Mouse (Mus musculus): ENCODE data around the gene Vav3. TPM values are rescaled to one million over a fixed set of nuclear protein-coding genes. Genes with fewer than 3 reads are reported as not detected.
"Not testable (repeated sequence)": the region's sequence is repeated elsewhere in the genome, so short reads cannot be mapped to it uniquely, and the experiment has no call there.

Vav3 gene
- polyA plus RNA-seq, 1 experiment from 2014 or later, result 8.7 TPM

DNA sequence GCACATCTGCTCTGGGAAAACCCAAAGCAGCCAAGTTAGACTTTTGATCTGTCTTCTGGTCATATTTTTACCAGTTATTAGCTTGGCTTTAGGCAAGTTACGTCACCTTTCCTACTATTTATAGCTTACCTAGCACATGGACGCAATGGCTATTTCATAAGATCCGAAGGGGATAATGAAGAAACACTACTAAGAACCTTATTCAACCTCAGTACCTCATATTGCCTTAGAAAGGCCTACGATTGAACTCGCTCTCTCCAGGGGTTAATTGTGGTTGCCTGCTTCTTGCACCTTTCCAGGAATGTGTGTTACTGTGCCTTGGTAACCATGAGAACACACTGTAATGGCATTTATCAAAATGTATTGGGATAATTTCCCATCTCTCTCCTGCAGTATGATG, 61.1 kb downstream of the Vav3 start:
- Histone ChIP-seq H3K4me2 (replicated peaks) (no peak overlapping the region), H3K4me1 (no peaks in the 10 kb centered on the region), H3K4me3 (no peak overlapping the region), H3K27me3 (no peaks in the 10 kb centered on the region), H3K9me3 (no peaks in the 10 kb centered on the region), H3K36me3 (no peaks in the 10 kb centered on the region), H3K27ac (no peak overlapping the region), H3K9ac (no peak overlapping the region)
- ATAC-seq (ENCODE audit: insufficient number of reproducible peaks, insufficient read depth, low FRiP score, low TSS enrichment), result no peak
- WGBS, result 76% methylated on average over 5 of the region's 5 CpGs

DNA sequence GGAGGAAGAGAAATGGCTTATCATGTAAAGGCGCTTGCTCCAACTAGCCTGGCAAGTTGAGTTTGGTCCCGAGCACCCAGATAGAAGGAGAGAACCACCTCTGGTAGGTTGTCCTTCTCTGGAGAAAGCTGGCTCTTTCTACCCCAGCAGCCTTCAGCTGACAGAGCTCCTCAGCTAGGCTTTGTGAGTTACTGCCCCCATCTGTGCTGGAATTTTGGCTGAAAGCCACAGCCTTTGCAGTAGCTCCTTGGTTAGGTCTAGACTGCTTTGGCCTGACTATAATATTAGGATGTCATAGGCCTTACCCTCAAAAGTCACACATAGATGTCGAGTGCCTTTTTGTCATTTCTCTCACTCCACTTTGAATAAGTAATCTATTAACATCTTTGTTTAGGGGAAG, 70.8 kb downstream of the Vav3 start:
- 83% methylated on average over 3 of the region's 3 CpGs for WGBS
- Histone ChIP-seq H3K4me3 (no peak overlapping the region), H3K27ac (no peak overlapping the region), H3K36me3 (no peaks in the 10 kb centered on the region), H3K27me3 (no peaks in the 10 kb centered on the region), H3K4me1 (no peaks in the 10 kb centered on the region), H3K4me2 (replicated peaks) (no peak overlapping the region), H3K9me3 (no peaks in the 10 kb centered on the region), H3K9ac (no peak overlapping the region)
- ATAC-seq (ENCODE audit: insufficient number of reproducible peaks, insufficient read depth, low FRiP score, low TSS enrichment), result no peak

DNA sequence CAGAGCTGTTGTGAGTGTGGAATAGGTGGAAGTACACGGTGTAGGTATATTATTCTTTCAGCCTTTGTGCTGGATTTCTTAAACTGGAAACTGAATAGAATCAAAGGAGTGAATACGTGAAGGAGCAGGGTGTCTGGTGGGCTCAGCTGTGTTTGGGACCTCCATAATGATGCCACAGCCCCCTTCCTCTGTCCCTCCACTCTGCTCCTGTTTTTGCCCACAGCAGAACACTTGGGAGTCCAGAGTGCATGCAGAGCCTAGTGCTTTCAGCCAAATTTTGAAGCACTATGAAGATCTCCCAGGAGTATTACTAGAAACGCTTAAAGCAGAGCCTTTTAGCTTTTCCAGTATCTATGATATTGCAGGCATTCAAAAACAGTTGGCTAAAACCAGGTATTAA, 80.0 kb downstream of the Vav3 start:
- no peak for ATAC-seq (ENCODE audit: insufficient number of reproducible peaks, insufficient read depth, low FRiP score, low TSS enrichment)
- Histone ChIP-seq H3K4me2 (replicated peaks) (no peak overlapping the region), H3K27ac (no peak overlapping the region), H3K27me3 (no peaks in the 10 kb centered on the region), H3K9me3 (no peaks in the 10 kb centered on the region), H3K4me3 (no peak overlapping the region), H3K36me3 (no peaks in the 10 kb centered on the region), H3K9ac (no peak overlapping the region), H3K4me1 (no peaks in the 10 kb centered on the region)
- WGBS, result 68% methylated on average over 3 of the region's 3 CpGs

DNA sequence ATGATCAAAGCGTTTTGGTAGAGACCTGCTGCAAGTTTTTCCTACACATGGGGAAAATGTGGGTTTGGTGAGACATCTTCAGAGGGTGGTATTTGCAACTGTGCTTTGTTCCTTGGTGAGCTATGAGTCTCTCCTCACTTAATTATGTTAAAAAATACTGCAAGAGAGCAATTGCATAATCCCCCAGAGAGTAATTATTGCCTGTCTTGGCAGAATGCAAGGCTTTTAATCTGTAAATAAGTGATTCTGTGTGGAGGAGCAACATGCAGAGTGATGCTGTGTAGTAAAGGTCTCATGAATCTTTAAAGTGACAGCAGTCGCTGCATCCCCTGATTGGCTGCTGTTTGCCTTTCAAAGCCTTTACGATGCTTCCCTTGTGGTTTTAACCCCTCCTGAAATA, 80.6 kb downstream of the Vav3 start:
- no peak overlapping the region for H3K4me2 ChIP-seq (replicated peaks)
- no peaks in the 10 kb centered on the region for H3K9me3 ChIP-seq
- 53% methylated on average over 3 of the region's 3 CpGs for WGBS
- H3K27ac ChIP-seq, result no peak overlapping the region
- no peak for ATAC-seq (ENCODE audit: insufficient number of reproducible peaks, insufficient read depth, low FRiP score, low TSS enrichment)
- H3K4me3 ChIP-seq, result no peak overlapping the region
- H3K36me3 ChIP-seq, result no peaks in the 10 kb centered on the region
- no peaks in the 10 kb centered on the region for H3K4me1 ChIP-seq
- no peaks in the 10 kb centered on the region for H3K27me3 ChIP-seq
- H3K9ac ChIP-seq, result no peak overlapping the region

DNA sequence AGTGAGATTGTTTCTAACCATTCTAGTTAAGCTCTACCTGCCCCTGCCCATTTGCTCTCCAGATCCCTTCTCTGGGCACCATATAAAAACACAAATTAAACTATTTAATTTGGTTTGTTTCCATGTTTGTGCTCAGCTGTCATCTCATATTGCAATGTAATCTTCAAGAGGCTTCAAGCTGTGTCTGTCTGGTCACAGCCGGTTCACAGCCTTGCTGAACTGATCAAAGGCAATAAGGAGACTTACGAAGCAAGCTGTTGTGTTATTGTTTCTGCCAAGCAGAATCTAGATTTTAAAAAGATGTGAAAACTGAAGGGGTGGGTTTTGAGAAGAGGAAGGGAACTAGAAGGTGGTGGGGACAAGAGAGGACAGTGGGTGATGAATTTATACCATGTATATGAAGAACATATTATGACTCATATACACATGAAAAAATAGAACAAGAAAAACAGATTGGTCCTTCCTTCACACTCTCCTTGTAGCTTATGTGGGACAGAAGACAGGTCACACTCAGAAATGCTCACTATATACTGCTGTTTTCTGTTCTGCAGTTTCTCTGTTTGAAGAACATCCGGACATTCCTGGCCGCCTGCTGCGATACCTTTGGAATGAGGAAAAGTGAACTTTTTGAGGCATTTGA, 83.1 kb downstream of the Vav3 start:
- H3K4me3 ChIP-seq, result no peak overlapping the region
- no peaks in the 10 kb centered on the region for H3K4me1 ChIP-seq
- H3K9ac ChIP-seq, result no peak overlapping the region
- 80% methylated on average over 5 of the region's 5 CpGs for WGBS
- ATAC-seq (ENCODE audit: insufficient number of reproducible peaks, insufficient read depth, low FRiP score, low TSS enrichment), result no peak
- no peaks in the 10 kb centered on the region for H3K36me3 ChIP-seq
- H3K27ac ChIP-seq, result no peak overlapping the region
- H3K4me2 ChIP-seq (replicated peaks), result no peak overlapping the region
- no peaks in the 10 kb centered on the region for H3K9me3 ChIP-seq
- H3K27me3 ChIP-seq, result no peaks in the 10 kb centered on the region

DNA sequence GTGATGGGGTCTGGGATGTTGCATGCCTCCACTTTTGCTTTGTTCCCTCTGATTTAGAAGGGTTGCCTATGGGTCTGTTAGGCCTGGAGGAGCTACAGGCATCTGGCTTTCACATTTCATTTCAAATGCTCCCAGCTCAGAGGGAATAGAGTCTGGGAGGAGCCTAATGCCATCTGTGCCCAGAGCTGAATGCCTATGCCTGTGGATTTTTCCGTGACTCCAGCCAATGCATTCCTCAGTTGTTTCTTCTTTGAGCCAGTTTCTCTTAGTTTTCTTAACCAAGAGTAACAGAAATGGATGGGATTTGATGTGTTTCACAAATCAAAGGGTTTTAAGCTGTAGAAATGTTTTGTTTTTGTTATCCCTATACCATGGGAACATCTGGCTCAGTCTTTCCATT, 90.8 kb downstream of the Vav3 start:
- H3K9me3 ChIP-seq, result no peaks in the 10 kb centered on the region
- 47% methylated on average over 1 of the region's 1 CpGs for WGBS
- no peak overlapping the region for H3K9ac ChIP-seq
- no peak overlapping the region for H3K4me2 ChIP-seq (replicated peaks)
- H3K4me1 ChIP-seq, result no peaks in the 10 kb centered on the region
- no peaks in the 10 kb centered on the region for H3K27me3 ChIP-seq
- no peak overlapping the region for H3K4me3 ChIP-seq
- H3K27ac ChIP-seq, result no peak overlapping the region
- no peak for ATAC-seq (ENCODE audit: insufficient number of reproducible peaks, insufficient read depth, low FRiP score, low TSS enrichment)
- no peaks in the 10 kb centered on the region for H3K36me3 ChIP-seq

DNA sequence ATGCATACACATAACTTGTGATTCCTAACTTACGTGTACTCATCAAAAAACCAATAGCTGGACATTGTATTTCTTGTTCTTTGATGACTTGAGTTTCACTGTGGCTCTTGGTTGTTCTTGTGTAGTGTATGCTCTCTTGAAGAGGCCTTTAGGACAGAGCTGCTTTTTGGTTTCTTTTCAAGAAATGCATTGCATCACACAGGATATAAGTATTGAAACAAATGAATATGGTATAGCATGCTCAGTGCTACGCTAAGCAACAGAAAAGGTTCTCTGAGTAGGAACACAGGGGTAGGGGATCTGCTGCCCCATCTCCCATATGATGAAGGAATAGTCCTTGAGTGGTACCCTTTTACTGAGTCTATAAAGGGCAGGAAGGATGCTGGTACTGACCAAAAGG, 98.1 kb downstream of the Vav3 start:
- H3K36me3 ChIP-seq, result no peaks in the 10 kb centered on the region
- H3K4me1 ChIP-seq, result no peaks in the 10 kb centered on the region
- ATAC-seq (ENCODE audit: insufficient number of reproducible peaks, insufficient read depth, low FRiP score, low TSS enrichment), result no peak
- no peak overlapping the region for H3K27ac ChIP-seq
- no peaks in the 10 kb centered on the region for H3K9me3 ChIP-seq
- H3K27me3 ChIP-seq, result no peaks in the 10 kb centered on the region
- 88% methylated on average over 2 of the region's 2 CpGs for WGBS
- H3K4me3 ChIP-seq, result no peak overlapping the region
- no peak overlapping the region for H3K4me2 ChIP-seq (replicated peaks)
- no peak overlapping the region for H3K9ac ChIP-seq

DNA sequence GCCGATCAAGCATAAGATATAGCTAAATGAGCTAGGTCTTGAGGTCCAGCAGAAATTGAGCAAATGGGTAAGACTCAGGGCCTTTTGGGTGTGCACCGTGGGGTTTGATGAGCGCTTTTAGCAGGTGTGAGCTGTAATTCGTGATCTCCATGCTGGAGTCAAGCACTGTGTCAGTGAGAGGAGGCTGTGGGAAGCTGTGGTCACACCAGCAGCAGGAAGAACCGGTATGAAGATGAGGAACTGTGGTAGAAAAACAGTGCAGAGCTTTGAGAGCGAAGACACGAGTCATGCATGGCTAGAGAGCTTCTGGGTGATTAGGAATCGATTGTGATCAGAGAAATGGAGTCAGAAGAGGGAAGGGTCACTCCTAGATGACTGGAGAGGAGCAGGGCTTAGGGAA, 98.8 kb downstream of the Vav3 start:
- no peaks in the 10 kb centered on the region for H3K27me3 ChIP-seq
- ATAC-seq (ENCODE audit: insufficient number of reproducible peaks, insufficient read depth, low FRiP score, low TSS enrichment), result no peak
- H3K4me1 ChIP-seq, result no peaks in the 10 kb centered on the region
- WGBS, result 84% methylated on average over 8 of the region's 8 CpGs
- H3K27ac ChIP-seq, result no peak overlapping the region
- H3K4me2 ChIP-seq (replicated peaks), result no peak overlapping the region
- no peak overlapping the region for H3K9ac ChIP-seq
- no peak overlapping the region for H3K4me3 ChIP-seq
- H3K36me3 ChIP-seq, result no peaks in the 10 kb centered on the region
- no peaks in the 10 kb centered on the region for H3K9me3 ChIP-seq

DNA sequence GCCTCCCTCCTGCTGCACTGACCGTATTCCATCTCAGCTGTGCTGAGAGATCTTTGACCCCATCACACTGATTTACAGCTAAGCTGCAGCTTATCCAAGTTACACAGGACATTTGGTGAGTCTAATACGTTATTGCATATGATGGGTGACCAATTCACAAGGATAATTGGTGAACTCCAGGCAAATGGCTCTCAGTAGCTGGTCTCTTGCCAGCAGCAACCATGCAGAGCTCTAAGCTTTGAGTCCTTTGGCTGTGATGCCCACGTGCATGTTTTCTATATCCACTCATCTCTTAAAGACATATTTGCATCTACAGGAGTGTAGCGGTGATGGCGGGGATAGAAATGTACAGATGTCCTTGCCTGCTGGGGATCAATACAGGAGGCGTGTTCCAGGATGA, 99.5 kb downstream of the Vav3 start:
- ATAC-seq (ENCODE audit: insufficient number of reproducible peaks, insufficient read depth, low FRiP score, low TSS enrichment), result no peak
- WGBS, result 84% methylated on average over 6 of the region's 6 CpGs
- no peaks in the 10 kb centered on the region for H3K27me3 ChIP-seq
- H3K4me1 ChIP-seq, result no peaks in the 10 kb centered on the region
- no peak overlapping the region for H3K4me3 ChIP-seq
- no peaks in the 10 kb centered on the region for H3K36me3 ChIP-seq
- H3K27ac ChIP-seq, result no peak overlapping the region
- no peaks in the 10 kb centered on the region for H3K9me3 ChIP-seq
- no peak overlapping the region for H3K9ac ChIP-seq
- no peak overlapping the region for H3K4me2 ChIP-seq (replicated peaks)

DNA sequence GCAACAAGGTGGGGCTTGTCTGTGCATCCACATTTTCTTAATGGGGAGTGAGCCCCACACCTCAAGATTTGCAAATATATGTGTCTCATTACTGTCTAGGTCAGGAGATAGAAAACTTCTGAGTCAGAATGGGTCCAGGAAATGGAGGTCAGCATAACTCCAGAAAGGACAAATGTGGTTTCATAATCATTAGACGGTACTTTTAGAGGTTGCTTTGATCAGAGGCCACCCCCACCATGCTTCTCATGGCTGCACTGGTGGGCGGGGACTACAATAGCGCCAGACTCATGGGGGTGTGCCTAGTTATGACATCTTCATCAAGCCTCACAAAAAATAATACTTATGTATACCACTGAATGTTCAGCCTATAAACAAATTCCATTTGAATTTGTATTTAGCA, 103.6 kb downstream of the Vav3 start:
- Histone ChIP-seq H3K9me3 (no peaks in the 10 kb centered on the region), H3K4me2 (replicated peaks) (no peak overlapping the region), H3K36me3 (no peaks in the 10 kb centered on the region), H3K27ac (no peak overlapping the region), H3K4me3 (no peak overlapping the region), H3K9ac (no peak overlapping the region), H3K4me1 (no peaks in the 10 kb centered on the region), H3K27me3 (no peaks in the 10 kb centered on the region)
- WGBS, result 88% methylated on average over 3 of the region's 3 CpGs
- no peak for ATAC-seq (ENCODE audit: insufficient number of reproducible peaks, insufficient read depth, low FRiP score, low TSS enrichment)

DNA sequence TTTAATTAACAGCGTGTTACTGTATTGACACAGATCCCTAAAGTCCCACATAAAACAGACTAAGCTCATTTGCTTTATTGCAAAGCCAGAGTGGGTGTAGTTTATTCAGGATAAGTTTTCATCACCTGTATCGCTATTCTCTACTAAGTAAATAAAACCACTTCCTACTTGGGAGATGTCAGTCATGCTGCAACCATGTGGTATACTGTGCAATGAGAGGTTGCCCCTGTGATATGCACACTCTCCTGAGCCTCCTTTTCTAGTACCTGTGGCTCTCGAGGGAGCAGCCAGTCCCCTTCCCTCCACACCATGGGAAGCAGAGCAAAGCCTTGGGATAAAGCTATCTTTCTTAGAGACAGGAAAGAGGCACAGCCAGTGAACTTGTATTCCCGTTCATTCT, 106.5 kb downstream of the Vav3 start:
- Histone ChIP-seq H3K27ac (no peak overlapping the region), H3K27me3 (no peaks in the 10 kb centered on the region), H3K9me3 (no peaks in the 10 kb centered on the region), H3K4me3 (no peak overlapping the region), H3K36me3 (no peaks in the 10 kb centered on the region), H3K4me1 (0 out of 2 replicates have a peak, but pooled peaks cover 5% of the 10 kb centered on the region), H3K9ac (no peak overlapping the region), H3K4me2 (replicated peaks) (no peak overlapping the region)
- 75% methylated on average over 4 of the region's 4 CpGs for WGBS
- ATAC-seq (ENCODE audit: insufficient number of reproducible peaks, insufficient read depth, low FRiP score, low TSS enrichment), result no peak

DNA sequence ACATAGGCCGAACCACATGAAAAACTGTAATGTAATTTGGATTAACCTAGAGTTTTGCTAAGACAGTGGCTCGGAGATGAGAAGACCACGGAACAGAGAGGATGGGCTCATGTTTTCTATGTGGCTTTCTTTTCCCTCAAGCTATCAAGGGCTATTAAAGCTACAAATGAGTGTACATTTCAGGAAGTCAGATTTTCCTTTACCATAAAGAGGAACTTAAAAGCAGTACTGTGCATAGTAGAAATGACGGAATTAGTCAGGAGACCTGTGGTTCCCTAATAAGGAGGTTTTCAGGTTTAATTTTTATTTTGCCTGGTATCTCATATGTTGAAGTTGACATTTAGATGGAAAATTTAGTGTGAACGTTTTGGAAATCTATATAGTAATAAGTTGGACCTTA, 107.8 kb downstream of the Vav3 start:
- not testable (repeated sequence) for H3K4me2 ChIP-seq (replicated peaks); H3K4me1 ChIP-seq; H3K36me3 ChIP-seq; H3K9me3 ChIP-seq; H3K27ac ChIP-seq; H3K9ac ChIP-seq; H3K4me3 ChIP-seq; ATAC-seq (ENCODE audit: insufficient number of reproducible peaks, insufficient read depth, low FRiP score, low TSS enrichment); H3K27me3 ChIP-seq
- WGBS, result 80% methylated on average over 5 of the region's 5 CpGs

DNA sequence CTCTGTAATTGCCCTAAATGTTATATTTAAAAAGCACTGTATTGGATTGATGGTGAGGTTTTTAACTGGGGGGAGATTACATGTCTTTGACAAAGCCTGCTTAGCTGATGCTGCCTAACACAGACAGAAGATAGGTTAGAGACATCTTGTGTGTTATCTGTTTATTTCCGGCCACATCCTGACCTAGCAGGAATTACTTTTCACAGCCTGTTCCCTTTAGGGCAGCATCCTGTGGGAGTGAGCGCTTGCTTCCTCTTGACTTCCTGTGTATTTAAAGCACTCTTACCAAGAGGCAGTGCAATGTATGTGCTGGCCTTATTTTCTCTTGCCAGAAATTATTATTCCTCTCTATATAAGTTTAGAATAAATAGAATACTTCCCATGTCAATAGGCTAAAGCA, 111.5 kb downstream of the Vav3 start:
- Histone ChIP-seq H3K4me3 (no peak overlapping the region), H3K9me3 (no peaks in the 10 kb centered on the region), H3K4me1 (0 out of 2 replicates have a peak, but pooled peaks cover 5% of the 10 kb centered on the region), H3K27me3 (no peaks in the 10 kb centered on the region), H3K4me2 (replicated peaks) (no peak overlapping the region), H3K9ac (no peak overlapping the region), H3K27ac (no peak overlapping the region), H3K36me3 (no peaks in the 10 kb centered on the region)
- ATAC-seq (ENCODE audit: insufficient number of reproducible peaks, insufficient read depth, low FRiP score, low TSS enrichment), result no peak
- 47% methylated on average over 2 of the region's 2 CpGs for WGBS

Measured in embryonic facial prominence, embryonic 12.5 days (tissue).